ENCODE assay signal across 27 mouse cellular contexts in the genomic region with DNA sequence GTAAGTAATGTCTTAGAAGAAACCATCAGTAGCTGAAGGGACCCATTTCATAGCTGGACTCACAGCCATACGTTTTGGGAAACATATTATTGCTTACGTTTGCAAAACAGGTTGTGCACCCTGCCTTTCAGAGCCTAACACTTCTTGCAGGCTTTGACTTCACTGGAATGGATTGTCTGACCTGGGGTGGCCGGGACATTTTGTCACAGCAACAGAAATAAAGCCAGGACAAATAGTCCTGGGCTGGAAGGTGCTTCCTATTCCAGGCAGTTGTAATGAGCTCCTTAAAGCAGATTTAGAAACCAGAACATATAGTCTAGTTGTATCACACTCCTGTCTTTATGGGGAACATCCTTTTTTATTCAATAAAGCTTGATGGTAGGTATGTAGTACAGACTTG.
DNase-seq lines count a peak whose midpoint lies in the region; ATAC-seq and TF ChIP-seq lines count a peak whose summit lies in the region.
"Had no signal": no experiment of that assay in that cellular context is flagged by ENCODE, and none has a peak within 500 bp of the region (broad histone marks: within the 10 kb centered on the region; RNA-seq: fewer than 3 reads in every experiment).

No protein-coding gene starts in this region.

- H3K4me2 ChIP-seq in liver, embryonic 11.5 days = no peak overlapping the region
- H3K4me2 ChIP-seq: embryonic facial prominence, embryonic 13.5 days; forebrain, embryonic 12.5 days; forebrain, embryonic 15.5 days; heart, embryonic 13.5 days; hindbrain, embryonic 14.5 days had no signal

- intact Hi-C loops in gastrocnemius, postnatal 14 days (cut with DNase I; ENCODE audit: low total_unique reads) = no loop called here

- peak; percentile 35 to 42 for DNase-seq in adrenal gland, adult (ENCODE audit: inconsistent age in 2 of 2, low spot score in 1 of 2)
- DNase-seq in adrenal gland, adult 2 months = no peak
- peak; percentile 38 for DNase-seq in gastrocnemius, postnatal 25 days
- no peak for DNase-seq in gastrocnemius, postnatal 14 days
- peak; percentile 86 for DNase-seq in liver, adult 2 months (ENCODE audit: extremely low read depth, low read depth, low spot score)
- DNase-seq in liver, embryonic 11.5 days (ENCODE audit: low spot score) = no peak
- DNase-seq in kidney, postnatal 4 days = no peak
- DNase-seq: adrenal gland, postnatal 14 days; cerebellum, adult 11 months; cerebellum, adult 2 months; cerebellum, adult 9-11 months; cerebellum, postnatal 36 days; embryo, embryonic 11 days; heart, postnatal 14 days; heart, postnatal 4 days had no signal

- H3K27ac ChIP-seq in liver, adult 2 months (replicated peaks; ENCODE audit: insufficient read depth, low read depth, low read length) = peak overlapping the region; percentile 91
- no peak overlapping the region for H3K27ac ChIP-seq in liver, embryonic 11.5 days (ENCODE audit: low read depth, low read length)
- peak overlapping the region; percentile 93 for H3K27ac ChIP-seq in macrophage
- H3K27ac ChIP-seq: embryonic facial prominence, embryonic 10.5 days; embryonic facial prominence, embryonic 13.5 days; forebrain, embryonic 12.5 days; forebrain, embryonic 15.5 days; heart, embryonic 13.5 days; hindbrain, embryonic 14.5 days; hindbrain, postnatal 0 days had no signal

- H3K9me3 ChIP-seq in liver, embryonic 11.5 days (ENCODE audit: control insufficient read depth, low read length) = no peaks in the 10 kb centered on the region
- H3K9me3 ChIP-seq: embryonic facial prominence, embryonic 10.5 days; embryonic facial prominence, embryonic 13.5 days; forebrain, embryonic 12.5 days; forebrain, embryonic 15.5 days; heart, embryonic 13.5 days had no signal

- no peak overlapping the region for H3K4me3 ChIP-seq in liver, adult 2 months (ENCODE audit: insufficient read depth, low read depth, low read length)
- H3K4me3 ChIP-seq in liver, embryonic 11.5 days (ENCODE audit: low read depth, low read length) = no peak overlapping the region
- H3K4me3 ChIP-seq in macrophage (ENCODE audit: inconsistent target) = no peak overlapping the region
- H3K4me3 ChIP-seq: embryonic facial prominence, embryonic 10.5 days; embryonic facial prominence, embryonic 13.5 days; erythroblast, embryonic 14.5 days; forebrain, embryonic 12.5 days; forebrain, embryonic 15.5 days; heart, embryonic 13.5 days had no signal

- WGBS in liver, adult 2 months = 23% methylated on average over 3 of the region's 3 CpGs
- WGBS in liver, embryonic 11.5 days = 78% methylated on average over 3 of the region's 3 CpGs
- WGBS in macrophage (ENCODE audit: missing documents) = 90% methylated on average over 3 of the region's 3 CpGs

- H3K4me1 ChIP-seq in liver, adult 2 months (ENCODE audit: control insufficient read depth, insufficient read depth, low read length) = peaks cover 31% of the 10 kb centered on the region
- peaks cover 3% of the 10 kb centered on the region; the same call in 1 of the 2 replicates for H3K4me1 ChIP-seq in liver, embryonic 11.5 days (replicated peaks; ENCODE audit: control insufficient read depth, insufficient read depth, low read length)
- H3K4me1 ChIP-seq: forebrain, embryonic 12.5 days had no signal

- TF ChIP-seq POLR2A in liver, adult 2 months (IDR thresholded peaks at IDR 0.05; ENCODE audit: extremely low read depth, insufficient read depth, low read length) = no peak

- no peaks in the 10 kb centered on the region for H3K36me3 ChIP-seq in liver, adult 2 months (ENCODE audit: control insufficient read depth, insufficient read depth, low read length)
- no peaks in the 10 kb centered on the region for H3K36me3 ChIP-seq in liver, embryonic 11.5 days (ENCODE audit: control insufficient read depth, insufficient read depth, low read length)
- no peaks in the 10 kb centered on the region for H3K36me3 ChIP-seq in macrophage (ENCODE audit: inconsistent target)
- H3K36me3 ChIP-seq: embryonic facial prominence, embryonic 13.5 days; forebrain, embryonic 12.5 days had no signal

- TF ChIP-seq CTCF in liver, adult 2 months (IDR thresholded peaks at IDR 0.05; ENCODE audit: low read depth, low read length) = no peak

- no peak overlapping the region for H3K9ac ChIP-seq in liver, adult 2 months (ENCODE audit: low read depth, low read length)
- H3K9ac ChIP-seq in liver, embryonic 11.5 days (ENCODE audit: low read depth, low read length) = no peak overlapping the region
- H3K9ac ChIP-seq: embryonic facial prominence, embryonic 13.5 days; forebrain, embryonic 12.5 days; forebrain, embryonic 15.5 days; heart, embryonic 13.5 days; hindbrain, embryonic 14.5 days had no signal

- no peak for ATAC-seq in liver, embryonic 11.5 days (replicated peaks; ENCODE audit: low FRiP score)
- ATAC-seq: activated CD4-positive, CD25-positive, alpha-beta regulatory T cell, adult 4 months; forebrain, embryonic 15.5 days; hindbrain, postnatal 0 days; inflammation-experienced regulatory T-cells, adult 6 months; intestine, embryonic 16.5 days had no signal

- no peaks in the 10 kb centered on the region for H3K79me2 ChIP-seq in liver, adult 2 months (ENCODE audit: control insufficient read depth, insufficient read depth, low read length)
- no peaks in the 10 kb centered on the region for H3K79me2 ChIP-seq in macrophage (ENCODE audit: inconsistent target)

- no peaks in the 10 kb centered on the region for H3K27me3 ChIP-seq in liver, adult 2 months (ENCODE audit: control insufficient read depth, insufficient read depth, low read length)
- no peaks in the 10 kb centered on the region for H3K27me3 ChIP-seq in liver, embryonic 11.5 days (replicated peaks; ENCODE audit: control insufficient read depth, insufficient read depth, low read length)
- H3K27me3 ChIP-seq: embryonic facial prominence, embryonic 13.5 days; forebrain, embryonic 12.5 days; forebrain, embryonic 15.5 days; heart, embryonic 13.5 days had no signal

Comparison
In these comparisons a context has a peak if more than half of its experiments do, and no peak if none do; other contexts are left out.
1. DNase-seq: peak in adrenal gland, adult (2 of 2), gastrocnemius, postnatal 25 days (single experiment) and liver, adult 2 months (single experiment); none in adrenal gland, adult 2 months (single experiment), gastrocnemius, postnatal 14 days (single experiment), liver, embryonic 11.5 days (single experiment) and kidney, postnatal 4 days (0 of 2).